18 mouse cellular contexts compared by ENCODE assay signal in the genomic region with DNA sequence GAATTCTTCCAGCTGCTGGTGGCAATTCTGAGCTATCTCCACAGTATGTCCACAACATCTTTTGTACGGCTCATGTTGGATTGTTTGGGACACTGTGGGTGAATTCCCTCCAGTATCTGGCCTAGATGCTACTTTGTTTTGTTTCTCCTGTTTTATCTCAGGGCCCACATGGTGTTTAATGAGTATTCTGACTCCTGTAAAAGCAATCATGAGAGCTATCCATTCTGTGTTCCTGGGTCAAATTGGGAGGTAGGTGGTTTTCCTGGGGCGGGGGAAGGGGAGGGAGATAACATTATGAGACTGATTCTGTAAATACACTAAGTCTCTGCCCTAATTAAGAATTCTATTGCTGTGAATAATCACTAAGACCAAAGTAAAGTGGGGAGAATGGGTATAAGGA. TPM values are rescaled to one million over a fixed set of nuclear protein-coding genes. Genes with fewer than 3 reads are reported as not detected.
A peak's percentile ranks its signal among the peaks of the same experiment; 100 is the strongest.
DNase-seq lines count a peak whose midpoint lies in the region.
"Had no signal": no experiment of that assay in that cellular context is flagged by ENCODE, and none has a peak within 500 bp of the region (broad histone marks: within the 10 kb centered on the region; RNA-seq: fewer than 3 reads in every experiment).

No protein-coding gene starts in this region.

- peak; percentile 96 for DNase-seq in heart, adult 11 months
- DNase-seq in heart, postnatal 36 days, result no peak
- peak; percentile 51 for DNase-seq in heart, adult 8-10 months (ENCODE audit: low spot score)
- DNase-seq in heart, postnatal 25 days (ENCODE audit: low spot score), result no peak
- DNase-seq: adrenal gland, adult 2 months; adrenal gland, postnatal 10 days; adrenal gland, postnatal 25 days; cerebellum, adult 11 months; cerebellum, adult 18-20 months; cerebellum, adult 8-10 months; cerebellum, adult 9-11 months; cerebellum, postnatal 14 days; cerebellum, postnatal 36 days; embryo, embryonic 11 days had no signal

- intact Hi-C loops in heart, postnatal 36 days (cut with DNase I), result loop anchor here (5.0 kb wide), 4 partner anchors 57 to 253 kb away; partner anchors contain the start of gene Cavin3
- intact Hi-C loops in heart, postnatal 25 days (cut with DNase I), result loop anchor here (5.0 kb wide), 1 partner anchor 178 kb away; no protein-coding TSS in a partner anchor

RNA-seq across cellular contexts. Expression of gene Olfr686, which starts 22.1 kb away (rescaled TPM):
- total RNA-seq in heart, postnatal 36 days (2021), result not detected
- total RNA-seq in heart, adult 8-10 months (2022), result not detected
- total RNA-seq in heart, postnatal 25 days (2021), result not detected
- total RNA-seq: adrenal gland, adult 2 months; adrenal gland, postnatal 10 days; adrenal gland, postnatal 25 days; adrenal gland, postnatal 4 days; common myeloid progenitor, adult 5-6 weeks; ES-E14; MEL had no signal

RNA-seq across cellular contexts. Expression of gene Olfr685, which starts 43.6 kb away (rescaled TPM):
- not detected for total RNA-seq in heart, postnatal 36 days (2021)
- not detected for total RNA-seq in heart, adult 8-10 months (2022)
- total RNA-seq in heart, postnatal 25 days (2021), result not detected
- total RNA-seq: adrenal gland, adult 2 months; adrenal gland, postnatal 10 days; adrenal gland, postnatal 25 days; adrenal gland, postnatal 4 days; common myeloid progenitor, adult 5-6 weeks; ES-E14; MEL had no signal

RNA-seq across cellular contexts. Expression of gene Olfr688, which starts 58.5 kb away (rescaled TPM):
- not detected for total RNA-seq in heart, postnatal 36 days (2021)
- total RNA-seq in heart, adult 8-10 months (2022), result not detected
- total RNA-seq in heart, postnatal 25 days (2021), result not detected
- total RNA-seq: adrenal gland, adult 2 months; adrenal gland, postnatal 10 days; adrenal gland, postnatal 25 days; adrenal gland, postnatal 4 days; common myeloid progenitor, adult 5-6 weeks; ES-E14; MEL had no signal

Comparison
In these comparisons a context has a peak if more than half of its experiments do, and no peak if none do; other contexts are left out.
1. DNase-seq: peak in heart, adult 11 months (single experiment) and heart, adult 8-10 months (single experiment); none in heart, postnatal 36 days (0 of 2) and heart, postnatal 25 days (single experiment).